Mouse (Mus musculus): ENCODE results near the gene Catsper3. TPM values are rescaled to one million over a fixed set of nuclear protein-coding genes. Genes with fewer than 3 reads are reported as not detected.

The Catsper3 gene
- polyA plus RNA-seq, 1 experiment from 2014 or later: not detected

GRCm38 (mm10) chr13:55836786-55837780 is 52.7 kb downstream of the Catsper3 start:
- no peak for ATAC-seq
- H3K4me2 ChIP-seq (ENCODE audit: low read length): no peak overlapping the region
- peaks cover 12% of the 10 kb centered on the region for H3K4me1 ChIP-seq (replicated peaks; ENCODE audit: control insufficient read depth, insufficient read depth, low read length)
- WGBS: under 1% methylated on average over 32 of the region's 32 CpGs
- no peak overlapping the region for H3K27ac ChIP-seq (ENCODE audit: low read length)
- H3K27me3 ChIP-seq (replicated peaks; ENCODE audit: control insufficient read depth, insufficient read depth, low read length): peaks cover 87% of the 10 kb centered on the region
- no peak overlapping the region for H3K4me3 ChIP-seq (replicated peaks; ENCODE audit: low read length)
- H3K36me3 ChIP-seq (ENCODE audit: control insufficient read depth, insufficient read depth): no peaks in the 10 kb centered on the region
- 0 out of 2 replicates have a peak, but pooled peaks cover 2% of the 10 kb centered on the region for H3K9me3 ChIP-seq (ENCODE audit: control insufficient read depth, low read length)
- H3K9ac ChIP-seq (replicated peaks; ENCODE audit: low read depth, low read length): no peak overlapping the region

- no peak for ATAC-seq
- Histone ChIP-seq H3K36me3 (ENCODE audit: control insufficient read depth, insufficient read depth) (no peaks in the 10 kb centered on the region), H3K9ac (replicated peaks; ENCODE audit: low read depth, low read length) (no peak overlapping the region), H3K4me1 (replicated peaks; ENCODE audit: control insufficient read depth, insufficient read depth, low read length) (peaks cover 12% of the 10 kb centered on the region), H3K4me3 (replicated peaks; ENCODE audit: low read length) (no peak overlapping the region), H3K9me3 (ENCODE audit: control insufficient read depth, low read length) (peaks cover 6% of the 10 kb centered on the region), H3K27me3 (replicated peaks; ENCODE audit: control insufficient read depth, insufficient read depth, low read length) (peaks cover 60% of the 10 kb centered on the region), H3K4me2 (ENCODE audit: low read length) (no peak overlapping the region), H3K27ac (ENCODE audit: low read length) (no peak overlapping the region)
- 14% methylated on average over 14 of the region's 14 CpGs for WGBS
These were observed 55.9 kb downstream of the Catsper3 start for GRCm38 (mm10) chr13:55840223-55840622.

GRCm38 (mm10) chr13:55843700-55844099 is 59.3 kb downstream of the Catsper3 start:
- H3K4me3 ChIP-seq (replicated peaks; ENCODE audit: low read length): no peak overlapping the region
- 89% methylated on average over 1 of the region's 1 CpGs for WGBS
- ATAC-seq: no peak

GRCm38 (mm10) chr13:55847805-55848204 is 63.4 kb downstream of the Catsper3 start:
- ATAC-seq: no peak
- peaks cover 4% of the 10 kb centered on the region for H3K9me3 ChIP-seq (ENCODE audit: control insufficient read depth, low read length)
- 0 out of 2 replicates have a peak, but pooled peaks cover 2% of the 10 kb centered on the region for H3K27me3 ChIP-seq (replicated peaks; ENCODE audit: control insufficient read depth, insufficient read depth, low read length)
- H3K36me3 ChIP-seq (ENCODE audit: control insufficient read depth, insufficient read depth): no peaks in the 10 kb centered on the region
- no peaks in the 10 kb centered on the region for H3K4me1 ChIP-seq (replicated peaks; ENCODE audit: control insufficient read depth, insufficient read depth, low read length)
- no peak overlapping the region for H3K4me2 ChIP-seq (ENCODE audit: low read length)
- H3K27ac ChIP-seq (ENCODE audit: low read length): no peak overlapping the region
- no peak overlapping the region for H3K4me3 ChIP-seq (replicated peaks; ENCODE audit: low read length)
- H3K9ac ChIP-seq (replicated peaks; ENCODE audit: low read depth, low read length): no peak overlapping the region
- 77% methylated on average over 10 of the region's 10 CpGs for WGBS

More at GRCm38 (mm10) chr13:55843700-55844099, 59.3 kb downstream of the Catsper3 start:
- peaks cover 5% of the 10 kb centered on the region; the same call in 1 of the 2 replicates for H3K4me1 ChIP-seq (replicated peaks; ENCODE audit: control insufficient read depth, insufficient read depth, low read length)
- H3K9me3 ChIP-seq (ENCODE audit: control insufficient read depth, low read length): peaks cover 4% of the 10 kb centered on the region
- peaks cover 29% of the 10 kb centered on the region for H3K27me3 ChIP-seq (replicated peaks; ENCODE audit: control insufficient read depth, insufficient read depth, low read length)
- H3K9ac ChIP-seq (replicated peaks; ENCODE audit: low read depth, low read length): no peak overlapping the region
- no peaks in the 10 kb centered on the region for H3K36me3 ChIP-seq (ENCODE audit: control insufficient read depth, insufficient read depth)
- H3K4me2 ChIP-seq (ENCODE audit: low read length): no peak overlapping the region
- H3K27ac ChIP-seq (ENCODE audit: low read length): no peak overlapping the region

GRCm38 (mm10) chr13:55848604-55849190 is 64.3 kb downstream of the Catsper3 start:
- H3K9me3 ChIP-seq (ENCODE audit: control insufficient read depth, low read length): peaks cover 2% of the 10 kb centered on the region
- no peaks in the 10 kb centered on the region for H3K4me1 ChIP-seq (replicated peaks; ENCODE audit: control insufficient read depth, insufficient read depth, low read length)
- no peak overlapping the region for H3K4me2 ChIP-seq (ENCODE audit: low read length)
- H3K4me3 ChIP-seq (replicated peaks; ENCODE audit: low read length): no peak overlapping the region
- no peaks in the 10 kb centered on the region for H3K27me3 ChIP-seq (replicated peaks; ENCODE audit: control insufficient read depth, insufficient read depth, low read length)
- no peak overlapping the region for H3K27ac ChIP-seq (ENCODE audit: low read length)
- H3K9ac ChIP-seq (replicated peaks; ENCODE audit: low read depth, low read length): no peak overlapping the region
- ATAC-seq: no peak
- H3K36me3 ChIP-seq (ENCODE audit: control insufficient read depth, insufficient read depth): no peaks in the 10 kb centered on the region
- 69% methylated on average over 13 of the region's 13 CpGs for WGBS

GRCm38 (mm10) chr13:55850726-55851125 is 66.4 kb downstream of the Catsper3 start:
- Histone ChIP-seq H3K27ac (ENCODE audit: low read length) (no peak overlapping the region), H3K9ac (replicated peaks; ENCODE audit: low read depth, low read length) (no peak overlapping the region), H3K4me1 (replicated peaks; ENCODE audit: control insufficient read depth, insufficient read depth, low read length) (no peaks in the 10 kb centered on the region), H3K36me3 (ENCODE audit: control insufficient read depth, insufficient read depth) (no peaks in the 10 kb centered on the region), H3K27me3 (replicated peaks; ENCODE audit: control insufficient read depth, insufficient read depth, low read length) (no peaks in the 10 kb centered on the region), H3K4me3 (replicated peaks; ENCODE audit: low read length) (no peak overlapping the region), H3K4me2 (ENCODE audit: low read length) (no peak overlapping the region), H3K9me3 (ENCODE audit: control insufficient read depth, low read length) (no peaks in the 10 kb centered on the region)
- WGBS: 78% methylated on average over 5 of the region's 5 CpGs
- ATAC-seq: no peak

- WGBS: 62% methylated on average over 3 of the region's 3 CpGs
- H3K9me3 ChIP-seq (ENCODE audit: control insufficient read depth, low read length): no peaks in the 10 kb centered on the region
- H3K4me3 ChIP-seq (replicated peaks; ENCODE audit: low read length): no peak overlapping the region
- H3K27ac ChIP-seq (ENCODE audit: low read length): no peak overlapping the region
- H3K4me2 ChIP-seq (ENCODE audit: low read length): no peak overlapping the region
- no peaks in the 10 kb centered on the region for H3K36me3 ChIP-seq (ENCODE audit: control insufficient read depth, insufficient read depth)
- no peak for ATAC-seq
- no peaks in the 10 kb centered on the region for H3K4me1 ChIP-seq (replicated peaks; ENCODE audit: control insufficient read depth, insufficient read depth, low read length)
- no peak overlapping the region for H3K9ac ChIP-seq (replicated peaks; ENCODE audit: low read depth, low read length)
- 0 out of 2 replicates have a peak, but pooled peaks cover 2% of the 10 kb centered on the region for H3K27me3 ChIP-seq (replicated peaks; ENCODE audit: control insufficient read depth, insufficient read depth, low read length)
These were observed 67.8 kb downstream of the Catsper3 start for GRCm38 (mm10) chr13:55852205-55852604.

- Histone ChIP-seq H3K4me3 (replicated peaks; ENCODE audit: low read length) (no peak overlapping the region), H3K27me3 (replicated peaks; ENCODE audit: control insufficient read depth, insufficient read depth, low read length) (0 out of 2 replicates have a peak, but pooled peaks cover 3% of the 10 kb centered on the region), H3K4me2 (ENCODE audit: low read length) (no peak overlapping the region), H3K27ac (ENCODE audit: low read length) (no peak overlapping the region), H3K9me3 (ENCODE audit: control insufficient read depth, low read length) (no peaks in the 10 kb centered on the region), H3K9ac (replicated peaks; ENCODE audit: low read depth, low read length) (no peak overlapping the region), H3K36me3 (ENCODE audit: control insufficient read depth, insufficient read depth) (no peaks in the 10 kb centered on the region), H3K4me1 (replicated peaks; ENCODE audit: control insufficient read depth, insufficient read depth, low read length) (no peaks in the 10 kb centered on the region; the same call in 1 of the 2 replicates)
- WGBS: 70% methylated on average over 7 of the region's 7 CpGs
- ATAC-seq: no peak
These were observed 71.4 kb downstream of the Catsper3 start for GRCm38 (mm10) chr13:55855793-55856192.

- Histone ChIP-seq H3K27ac (ENCODE audit: low read length) (no peak overlapping the region), H3K9ac (replicated peaks; ENCODE audit: low read depth, low read length) (no peak overlapping the region), H3K27me3 (replicated peaks; ENCODE audit: control insufficient read depth, insufficient read depth, low read length) (0 out of 2 replicates have a peak, but pooled peaks cover 3% of the 10 kb centered on the region), H3K4me3 (replicated peaks; ENCODE audit: low read length) (no peak overlapping the region), H3K36me3 (ENCODE audit: control insufficient read depth, insufficient read depth) (no peaks in the 10 kb centered on the region), H3K4me1 (replicated peaks; ENCODE audit: control insufficient read depth, insufficient read depth, low read length) (no peaks in the 10 kb centered on the region; the same call in 1 of the 2 replicates), H3K9me3 (ENCODE audit: control insufficient read depth, low read length) (no peaks in the 10 kb centered on the region), H3K4me2 (ENCODE audit: low read length) (no peak overlapping the region)
- WGBS: 94% methylated on average over 5 of the region's 5 CpGs
- no peak for ATAC-seq
These were observed 74.1 kb downstream of the Catsper3 start for GRCm38 (mm10) chr13:55858463-55858862.

All from forebrain, embryonic 16.5 days (tissue).